Mouse (Mus musculus): ENCODE measurements at regions not wholly inside any gene's neighbourhood (a gene's known extent, or its start where the extent isn't known, plus 50 kb on each side); places are given as distances from the start of the nearest gene placed in this dataset.

DNA sequence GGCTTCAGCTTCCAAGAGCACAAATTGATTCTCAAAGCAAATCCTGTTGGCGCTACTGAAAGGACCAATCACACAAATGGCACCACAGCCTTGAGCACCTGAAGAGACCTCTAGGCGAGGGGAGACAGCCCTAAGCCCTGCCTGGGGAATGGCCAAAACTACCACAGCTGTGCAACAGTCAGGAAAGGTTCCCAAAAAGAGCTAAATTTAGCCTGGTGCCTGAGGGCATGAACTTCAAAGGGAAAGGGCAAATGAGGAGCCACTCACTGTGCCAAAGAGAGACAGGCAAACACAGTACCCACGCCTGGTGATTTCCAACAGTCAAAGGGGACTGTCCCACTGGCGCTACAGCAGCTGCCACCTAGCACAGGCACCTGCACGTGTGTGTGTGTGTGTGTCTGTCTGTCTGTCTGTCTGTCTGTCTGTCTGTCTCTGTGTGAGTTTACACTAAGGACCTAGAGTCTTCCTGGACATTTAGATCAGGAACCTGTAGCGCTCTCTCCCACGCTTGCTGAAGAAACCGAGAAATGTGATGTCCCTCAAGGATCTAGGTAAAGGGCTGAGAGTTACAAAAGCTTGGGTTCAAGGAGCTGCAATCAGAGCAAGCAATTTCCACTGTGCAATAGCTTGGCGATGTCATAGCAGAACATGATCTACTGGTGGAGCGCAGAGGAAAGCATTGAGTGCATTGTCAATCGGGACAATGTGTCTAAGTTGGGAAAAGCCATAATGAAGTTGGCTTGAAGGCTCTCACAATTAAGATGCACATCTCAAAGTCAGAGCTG is 90.8 kb upstream of the Teddm2 start:
- no peaks in the 10 kb centered on the region for H3K4me1 ChIP-seq (ENCODE audit: insufficient read depth, low read length)
- no peaks in the 10 kb centered on the region for H3K36me3 ChIP-seq (ENCODE audit: insufficient read depth, low read length)
- no peak for ATAC-seq (ENCODE audit: low FRiP score, low TSS enrichment)
- WGBS, result 86% methylated on average over 11 of the region's 11 CpGs
- no peak overlapping the region for H3K4me2 ChIP-seq (replicated peaks; ENCODE audit: low read depth, low read length)
- no peaks in the 10 kb centered on the region for H3K27me3 ChIP-seq (ENCODE audit: insufficient read depth, low read length)
- no peak overlapping the region for H3K4me3 ChIP-seq (ENCODE audit: low read length)
- peaks cover 6% of the 10 kb centered on the region for H3K9me3 ChIP-seq (ENCODE audit: low read length)
- no peak overlapping the region for H3K27ac ChIP-seq (ENCODE audit: low read length)
- no peak overlapping the region for H3K9ac ChIP-seq (replicated peaks; ENCODE audit: low read length)

DNA sequence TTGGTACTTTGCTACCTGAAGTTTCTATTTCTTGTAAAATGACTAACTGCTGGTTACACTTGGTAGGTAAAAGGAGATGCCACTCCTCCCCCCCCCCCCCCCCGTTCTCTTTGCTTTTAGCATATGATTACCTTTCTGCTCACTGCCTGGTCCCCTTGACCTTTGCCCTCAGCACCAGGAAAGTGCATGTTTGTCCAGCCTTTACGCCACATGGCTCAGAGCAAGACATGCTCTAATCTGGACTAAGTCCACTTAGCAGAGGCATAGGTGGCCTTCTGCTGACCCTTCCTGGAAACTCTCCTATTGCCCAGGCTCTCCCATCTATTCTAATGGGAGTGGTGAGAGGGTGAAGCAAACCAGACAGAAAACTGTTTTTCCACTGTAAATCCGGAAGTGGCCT is 92.4 kb upstream of the Teddm2 start:
- no peak overlapping the region for H3K27ac ChIP-seq (ENCODE audit: low read length)
- WGBS, result 86% methylated on average over 2 of the region's 3 CpGs
- ATAC-seq (ENCODE audit: low FRiP score, low TSS enrichment), result no peak

DNA sequence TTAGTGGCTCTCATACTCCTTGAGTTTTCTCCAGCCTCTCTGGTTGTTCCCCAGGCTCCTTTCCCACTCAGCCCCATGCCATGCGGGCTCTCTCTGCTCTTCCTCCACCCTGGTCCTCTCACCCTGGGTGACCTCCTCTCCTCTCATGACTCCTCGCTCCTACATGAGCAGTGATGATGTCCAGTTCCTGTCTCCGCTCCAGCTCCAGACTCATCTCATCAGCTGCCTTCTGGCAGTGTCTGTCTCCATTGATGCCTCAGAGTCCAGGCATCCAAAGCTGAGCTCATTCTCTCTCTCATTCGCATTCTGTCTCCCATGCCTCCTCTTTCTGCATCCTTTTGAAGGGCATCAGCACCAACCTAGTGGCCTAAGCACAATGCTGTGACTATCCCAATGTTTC is 94.8 kb upstream of the Teddm2 start:
- H3K4me3 ChIP-seq (ENCODE audit: low read length), result no peak overlapping the region
- no peaks in the 10 kb centered on the region for H3K4me1 ChIP-seq (ENCODE audit: insufficient read depth, low read length)
- H3K9ac ChIP-seq (replicated peaks; ENCODE audit: low read length), result no peak overlapping the region
- no peak overlapping the region for H3K4me2 ChIP-seq (replicated peaks; ENCODE audit: low read depth, low read length)
- no peaks in the 10 kb centered on the region for H3K27me3 ChIP-seq (ENCODE audit: insufficient read depth, low read length)
- WGBS, result 96% methylated on average over 4 of the region's 4 CpGs
- no peak for ATAC-seq (ENCODE audit: low FRiP score, low TSS enrichment)
- no peaks in the 10 kb centered on the region for H3K36me3 ChIP-seq (ENCODE audit: insufficient read depth, low read length)
- peaks cover 6% of the 10 kb centered on the region for H3K9me3 ChIP-seq (ENCODE audit: low read length)
- no peak overlapping the region for H3K27ac ChIP-seq (ENCODE audit: low read length)

More for the DNA sequence above, 92.4 kb upstream of the Teddm2 start:
- no peak overlapping the region for H3K4me2 ChIP-seq (replicated peaks; ENCODE audit: low read depth, low read length)
- H3K9ac ChIP-seq (replicated peaks; ENCODE audit: low read length), result no peak overlapping the region
- no peaks in the 10 kb centered on the region for H3K27me3 ChIP-seq (ENCODE audit: insufficient read depth, low read length)
- peaks cover 6% of the 10 kb centered on the region for H3K9me3 ChIP-seq (ENCODE audit: low read length)
- no peak overlapping the region for H3K4me3 ChIP-seq (ENCODE audit: low read length)
- H3K4me1 ChIP-seq (ENCODE audit: insufficient read depth, low read length), result no peaks in the 10 kb centered on the region
- no peaks in the 10 kb centered on the region for H3K36me3 ChIP-seq (ENCODE audit: insufficient read depth, low read length)

DNA sequence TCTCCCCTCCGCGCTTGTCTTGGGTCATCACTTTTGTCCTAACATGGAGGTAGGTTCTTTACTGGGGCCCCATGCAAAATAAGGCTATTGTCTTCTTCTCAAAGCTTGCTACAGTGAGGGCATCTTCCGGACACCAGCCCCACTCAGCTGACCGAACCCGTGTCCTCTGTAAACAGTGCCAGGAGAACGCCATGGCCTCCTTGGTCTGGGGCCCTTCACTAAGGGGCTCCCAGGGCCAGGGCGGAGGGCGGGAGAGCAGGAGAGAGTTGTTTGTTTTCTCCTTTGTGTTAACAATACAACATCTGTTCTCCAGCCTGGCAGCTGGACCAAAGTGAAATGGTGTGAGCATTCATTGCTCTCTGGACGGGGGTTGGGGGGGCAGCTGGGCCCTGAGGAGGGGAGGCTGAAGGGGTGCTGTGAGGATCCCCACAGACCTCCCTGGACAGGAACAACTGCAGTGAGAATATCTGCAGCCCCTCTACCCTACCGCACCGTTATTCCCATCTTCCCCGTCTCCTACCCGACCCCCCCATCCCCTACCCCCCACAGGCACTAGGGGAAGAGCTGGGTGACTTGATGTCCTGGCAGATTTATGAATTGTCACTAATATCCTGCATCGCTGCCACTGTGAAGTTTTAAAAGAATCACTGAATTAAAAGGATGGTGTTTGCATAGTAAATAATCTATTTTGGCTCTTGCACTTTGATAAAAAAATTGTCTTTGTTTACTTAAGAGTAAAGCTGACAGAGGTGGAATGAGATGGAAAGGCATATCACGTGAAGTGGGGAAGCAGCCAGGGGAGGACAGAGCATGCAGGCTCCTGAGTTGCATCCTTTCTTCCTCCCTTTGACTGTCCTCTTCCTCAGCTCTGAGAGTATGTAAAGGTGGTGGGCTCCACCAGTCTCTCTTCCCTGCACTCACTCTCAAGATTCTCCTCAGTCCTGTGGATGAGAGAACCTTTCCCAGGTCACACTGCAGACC is 97.5 kb upstream of the Teddm2 start:
- Histone ChIP-seq H3K4me2 (replicated peaks; ENCODE audit: low read depth, low read length) (no peak overlapping the region), H3K9ac (replicated peaks; ENCODE audit: low read length) (no peak overlapping the region), H3K27me3 (ENCODE audit: insufficient read depth, low read length) (no peaks in the 10 kb centered on the region), H3K9me3 (ENCODE audit: low read length) (peaks cover 6% of the 10 kb centered on the region), H3K36me3 (ENCODE audit: insufficient read depth, low read length) (no peaks in the 10 kb centered on the region), H3K4me3 (ENCODE audit: low read length) (no peak overlapping the region), H3K4me1 (ENCODE audit: insufficient read depth, low read length) (no peaks in the 10 kb centered on the region), H3K27ac (ENCODE audit: low read length) (no peak overlapping the region)
- WGBS, result 52% methylated on average over 15 of the region's 15 CpGs
- ATAC-seq (ENCODE audit: low FRiP score, low TSS enrichment), result no peak

DNA sequence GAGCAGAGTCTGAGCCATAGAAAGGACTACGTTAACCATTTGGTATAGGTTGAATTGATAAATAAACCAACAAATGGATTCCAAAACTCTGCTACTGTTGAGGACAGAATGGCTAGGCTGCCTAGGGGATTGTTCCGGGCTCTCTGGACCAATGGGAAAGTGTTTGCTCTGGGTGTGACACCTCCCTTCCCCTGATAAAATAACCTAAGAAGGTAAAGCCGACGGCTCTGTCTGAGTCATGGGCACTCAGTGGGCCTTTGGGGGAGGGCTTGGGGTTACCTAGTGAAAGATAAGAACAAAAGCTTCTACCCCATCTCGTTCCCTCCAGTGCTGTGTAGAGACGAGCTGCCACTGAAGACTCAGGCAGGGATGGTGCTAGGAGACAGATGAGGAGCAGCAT is 99.7 kb upstream of the Teddm2 start:
- no peak overlapping the region for H3K4me3 ChIP-seq (ENCODE audit: low read length)
- H3K9ac ChIP-seq (replicated peaks; ENCODE audit: low read length), result no peak overlapping the region
- WGBS, result 83% methylated on average over 6 of the region's 6 CpGs
- no peak overlapping the region for H3K27ac ChIP-seq (ENCODE audit: low read length)
- H3K4me1 ChIP-seq (ENCODE audit: insufficient read depth, low read length), result no peaks in the 10 kb centered on the region
- H3K36me3 ChIP-seq (ENCODE audit: insufficient read depth, low read length), result no peaks in the 10 kb centered on the region
- no peak for ATAC-seq (ENCODE audit: low FRiP score, low TSS enrichment)
- no peaks in the 10 kb centered on the region for H3K9me3 ChIP-seq (ENCODE audit: low read length)
- no peak overlapping the region for H3K4me2 ChIP-seq (replicated peaks; ENCODE audit: low read depth, low read length)
- no peaks in the 10 kb centered on the region for H3K27me3 ChIP-seq (ENCODE audit: insufficient read depth, low read length)

DNA sequence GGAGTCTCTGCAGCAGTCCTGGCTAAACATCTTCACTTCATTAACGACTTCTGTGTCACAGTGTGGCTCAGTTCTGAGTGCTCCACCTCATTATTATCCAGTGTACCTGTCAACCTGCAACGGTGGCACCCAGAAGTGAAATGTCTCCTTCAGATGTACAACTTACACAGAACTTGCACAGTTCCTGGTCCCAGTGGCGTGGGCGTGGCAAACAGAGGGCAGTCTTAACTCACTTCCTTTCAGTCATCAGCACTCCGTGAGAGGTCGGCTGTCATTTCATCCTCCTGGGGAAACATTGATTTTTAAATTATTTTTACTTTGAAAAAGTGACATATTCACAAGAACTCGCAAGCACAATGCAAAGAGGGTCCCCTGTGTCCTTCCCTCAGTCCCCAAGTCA is 103.6 kb upstream of the Teddm2 start:
- H3K27ac ChIP-seq (ENCODE audit: low read length), result no peak overlapping the region
- H3K4me3 ChIP-seq (ENCODE audit: low read length), result no peak overlapping the region
- no peaks in the 10 kb centered on the region for H3K36me3 ChIP-seq (ENCODE audit: insufficient read depth, low read length)
- WGBS, result 74% methylated on average over 7 of the region's 7 CpGs
- H3K27me3 ChIP-seq (ENCODE audit: insufficient read depth, low read length), result no peaks in the 10 kb centered on the region
- H3K4me1 ChIP-seq (ENCODE audit: insufficient read depth, low read length), result no peaks in the 10 kb centered on the region
- no peak overlapping the region for H3K9ac ChIP-seq (replicated peaks; ENCODE audit: low read length)
- no peaks in the 10 kb centered on the region for H3K9me3 ChIP-seq (ENCODE audit: low read length)
- no peak for ATAC-seq (ENCODE audit: low FRiP score, low TSS enrichment)
- no peak overlapping the region for H3K4me2 ChIP-seq (replicated peaks; ENCODE audit: low read depth, low read length)

DNA sequence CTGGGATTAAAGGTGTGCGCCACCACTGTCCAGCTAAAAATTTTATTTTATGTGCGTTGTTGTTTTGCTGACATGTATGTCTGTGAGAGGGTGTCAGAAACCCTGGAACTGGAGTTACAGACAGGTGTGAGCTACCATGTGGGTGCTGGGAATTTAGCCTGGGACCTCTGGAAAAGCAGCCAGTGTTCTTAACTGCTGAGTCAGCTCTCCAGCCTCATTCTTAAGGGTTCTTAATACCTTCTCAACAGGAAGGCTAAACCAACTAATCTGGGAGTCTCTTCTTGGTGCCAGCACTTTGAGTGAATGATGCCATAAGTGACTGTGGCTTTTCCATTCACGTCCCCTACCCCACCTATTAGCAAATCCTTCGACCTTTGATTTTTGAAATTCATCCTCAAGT is 104.6 kb upstream of the Teddm2 start:
- Histone ChIP-seq H3K4me1 (ENCODE audit: insufficient read depth, low read length) (no peaks in the 10 kb centered on the region), H3K4me2 (replicated peaks; ENCODE audit: low read depth, low read length) (no peak overlapping the region), H3K27ac (ENCODE audit: low read length) (no peak overlapping the region), H3K36me3 (ENCODE audit: insufficient read depth, low read length) (no peaks in the 10 kb centered on the region), H3K4me3 (ENCODE audit: low read length) (no peak overlapping the region), H3K27me3 (ENCODE audit: insufficient read depth, low read length) (no peaks in the 10 kb centered on the region), H3K9ac (replicated peaks; ENCODE audit: low read length) (no peak overlapping the region), H3K9me3 (ENCODE audit: low read length) (no peaks in the 10 kb centered on the region)
- WGBS, result 95% methylated on average over 4 of the region's 4 CpGs
- ATAC-seq (ENCODE audit: low FRiP score, low TSS enrichment), result no peak

DNA sequence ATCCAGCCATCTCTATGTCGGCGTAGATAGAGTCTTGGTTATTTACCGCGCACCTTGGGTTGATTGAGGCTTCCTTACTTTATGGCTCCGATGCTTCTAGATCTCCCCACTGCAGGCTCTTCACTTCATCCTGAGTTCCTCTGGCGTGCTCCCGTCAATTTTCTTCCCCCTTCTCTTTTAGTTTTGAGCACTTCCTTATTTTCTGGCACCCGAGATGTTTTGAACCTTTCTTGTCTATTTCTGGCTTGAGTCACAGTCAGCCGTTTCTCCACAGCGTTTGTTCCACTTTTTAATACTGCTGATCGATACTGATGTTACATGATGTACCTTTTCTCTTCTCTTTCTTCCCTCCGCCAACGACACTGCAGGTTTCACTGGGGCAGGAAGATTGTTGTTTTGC is 106.0 kb upstream of the Teddm2 start:
- ATAC-seq (ENCODE audit: low FRiP score, low TSS enrichment), result no peak
- Histone ChIP-seq H3K36me3 (ENCODE audit: insufficient read depth, low read length) (no peaks in the 10 kb centered on the region), H3K27me3 (ENCODE audit: insufficient read depth, low read length) (no peaks in the 10 kb centered on the region), H3K4me3 (ENCODE audit: low read length) (no peak overlapping the region), H3K9ac (replicated peaks; ENCODE audit: low read length) (no peak overlapping the region), H3K9me3 (ENCODE audit: low read length) (no peaks in the 10 kb centered on the region), H3K4me2 (replicated peaks; ENCODE audit: low read depth, low read length) (no peak overlapping the region), H3K27ac (ENCODE audit: low read length) (no peak overlapping the region), H3K4me1 (ENCODE audit: insufficient read depth, low read length) (no peaks in the 10 kb centered on the region)
- WGBS, result 91% methylated on average over 13 of the region's 13 CpGs

DNA sequence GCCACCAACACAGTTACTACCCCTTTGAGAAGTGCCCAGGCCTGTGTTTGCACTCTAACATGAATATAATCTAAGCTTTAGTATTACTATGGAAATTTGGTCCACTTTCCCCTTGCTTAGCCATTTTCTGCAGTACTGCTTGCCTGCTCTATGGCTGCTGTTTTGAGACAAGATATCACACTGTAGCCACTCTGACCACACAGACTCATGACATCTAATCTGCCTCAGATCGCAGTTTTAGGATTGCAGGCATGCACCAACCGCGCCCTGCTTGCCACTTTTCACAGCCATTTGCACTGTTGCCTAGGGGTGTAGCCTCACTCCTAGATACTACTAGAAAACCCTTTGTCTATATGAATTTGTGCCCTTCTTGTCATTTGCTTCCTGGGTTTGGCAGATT is 107.4 kb upstream of the Teddm2 start:
- no peaks in the 10 kb centered on the region for H3K27me3 ChIP-seq (ENCODE audit: insufficient read depth, low read length)
- no peak for ATAC-seq (ENCODE audit: low FRiP score, low TSS enrichment)
- no peak overlapping the region for H3K9ac ChIP-seq (replicated peaks; ENCODE audit: low read length)
- no peak overlapping the region for H3K4me3 ChIP-seq (ENCODE audit: low read length)
- H3K9me3 ChIP-seq (ENCODE audit: low read length), result no peaks in the 10 kb centered on the region
- no peaks in the 10 kb centered on the region for H3K4me1 ChIP-seq (ENCODE audit: insufficient read depth, low read length)
- no peak overlapping the region for H3K4me2 ChIP-seq (replicated peaks; ENCODE audit: low read depth, low read length)
- no peaks in the 10 kb centered on the region for H3K36me3 ChIP-seq (ENCODE audit: insufficient read depth, low read length)
- 90% methylated on average over 3 of the region's 3 CpGs for WGBS
- no peak overlapping the region for H3K27ac ChIP-seq (ENCODE audit: low read length)

Measured in kidney, embryonic 16.5 days (tissue).